ENCODE assay signal across 8 mouse cellular contexts in genomic region chr16:90052905-90053519, GRCm38 (mm10).
A peak's percentile ranks its signal among the peaks of the same experiment; 100 is the strongest.
DNase-seq lines count a peak whose midpoint lies in the region; ATAC-seq and TF ChIP-seq lines count a peak whose summit lies in the region.

No protein-coding gene starts in this region.

- H3K4me3 ChIP-seq in forebrain, embryonic 13.5 days: no peak overlapping the region
- no peak overlapping the region for H3K4me3 ChIP-seq in limb, embryonic 14.5 days (replicated peaks; ENCODE audit: low read length)
- no peak overlapping the region for H3K4me3 ChIP-seq in stomach, embryonic 14.5 days (ENCODE audit: low read depth, low read length)

- H3K9me3 ChIP-seq in forebrain, embryonic 13.5 days (replicated peaks): no peaks in the 10 kb centered on the region
- no peaks in the 10 kb centered on the region for H3K9me3 ChIP-seq in limb, embryonic 14.5 days (ENCODE audit: control insufficient read depth, low read length)
- H3K9me3 ChIP-seq in stomach, embryonic 14.5 days (ENCODE audit: control insufficient read depth, low read depth, low read length): no peaks in the 10 kb centered on the region

- no peaks in the 10 kb centered on the region for H3K4me1 ChIP-seq in forebrain, embryonic 13.5 days
- H3K4me1 ChIP-seq in limb, embryonic 14.5 days (ENCODE audit: control insufficient read depth, insufficient read depth, low read length): no peaks in the 10 kb centered on the region
- H3K4me1 ChIP-seq in stomach, embryonic 14.5 days (ENCODE audit: control insufficient read depth, insufficient read depth, low read length): peaks cover 11% of the 10 kb centered on the region; the same call in 1 of the 2 replicates

- peak; percentile 70 for ATAC-seq in forebrain, embryonic 13.5 days
- no peak for ATAC-seq in limb, embryonic 14.5 days (ENCODE audit: low FRiP score, low read depth)
- peak; percentile 48; the same call in 1 of the 2 replicates for ATAC-seq in stomach, embryonic 14.5 days (ENCODE audit: insufficient number of reproducible peaks, insufficient read depth, low FRiP score, low read depth)

- peak; percentile 59 for DNase-seq in lung, postnatal 10 days
- no peak for DNase-seq in lung, adult 18-20 months
- DNase-seq in limb, embryonic 14.5 days (ENCODE audit: low spot score): peak; percentile 34
- no peak for DNase-seq in thymus, postnatal 25 days
- DNase-seq in spleen, adult 18-20 months: no peak
- DNase-seq in right cerebral cortex, postnatal 36 days (ENCODE audit: low spot score in 2 of 2): no peak

- no peak for TF ChIP-seq POLR2A in limb, embryonic 14.5 days (IDR thresholded peaks at IDR 0.05; ENCODE audit: borderline replicate concordance, extremely low read depth, insufficient read depth, insufficient read length)

- no peaks in the 10 kb centered on the region for H3K27me3 ChIP-seq in forebrain, embryonic 13.5 days
- no peaks in the 10 kb centered on the region for H3K27me3 ChIP-seq in limb, embryonic 14.5 days (ENCODE audit: control insufficient read depth, insufficient read depth, low read length)
- no peaks in the 10 kb centered on the region for H3K27me3 ChIP-seq in stomach, embryonic 14.5 days (ENCODE audit: control insufficient read depth, insufficient read depth, low read length)

- H3K9ac ChIP-seq in forebrain, embryonic 13.5 days: no peak overlapping the region
- no peak overlapping the region for H3K9ac ChIP-seq in limb, embryonic 14.5 days (ENCODE audit: low read depth, low read length, severe bottlenecking)
- no peak overlapping the region for H3K9ac ChIP-seq in stomach, embryonic 14.5 days (replicated peaks; ENCODE audit: low read depth, low read length)

- peaks cover 6% of the 10 kb centered on the region for H3K36me3 ChIP-seq in forebrain, embryonic 13.5 days (ENCODE audit: poor library complexity, severe bottlenecking)
- no peaks in the 10 kb centered on the region for H3K36me3 ChIP-seq in limb, embryonic 14.5 days (ENCODE audit: control insufficient read depth, insufficient read depth, low read length)
- H3K36me3 ChIP-seq in stomach, embryonic 14.5 days (ENCODE audit: control insufficient read depth, insufficient read depth, low read length): no peaks in the 10 kb centered on the region

- WGBS in forebrain, embryonic 13.5 days: 76% methylated on average over 14 of the region's 14 CpGs
- WGBS in limb, embryonic 14.5 days: 86% methylated on average over 14 of the region's 14 CpGs
- WGBS in stomach, embryonic 14.5 days: 74% methylated on average over 14 of the region's 14 CpGs

- H3K27ac ChIP-seq in forebrain, embryonic 13.5 days: no peak overlapping the region
- no peak overlapping the region for H3K27ac ChIP-seq in limb, embryonic 14.5 days (replicated peaks; ENCODE audit: low read depth, low read length)
- no peak overlapping the region for H3K27ac ChIP-seq in stomach, embryonic 14.5 days (ENCODE audit: low read length)

- no peak overlapping the region for H3K4me2 ChIP-seq in forebrain, embryonic 13.5 days
- no peak overlapping the region for H3K4me2 ChIP-seq in limb, embryonic 14.5 days (replicated peaks; ENCODE audit: low read depth, low read length, severe bottlenecking)
- no peak overlapping the region for H3K4me2 ChIP-seq in stomach, embryonic 14.5 days (replicated peaks; ENCODE audit: low read depth, low read length)

Comparison
In these comparisons a context has a peak if more than half of its experiments do, and no peak if none do; other contexts are left out.
1. DNase-seq: peak in lung, postnatal 10 days (single experiment) and limb, embryonic 14.5 days (single experiment); none in lung, adult 18-20 months (0 of 2), thymus, postnatal 25 days (single experiment), spleen, adult 18-20 months (0 of 2) and right cerebral cortex, postnatal 36 days (0 of 2).